Mouse (Mus musculus) bone marrow, adult 2 months (tissue): ENCODE results near the gene Tcta.

Source experiments
- CTCF ChIP-seq: fragments of 200-500 bp; IDR thresholded peaks from 2 replicates; pipeline ENCODE4 v1.5.1; 2011; ENCODE audit warnings: low read length, control low read depth; ENCODE audit not compliant: control insufficient read depth, insufficient read depth
- POLR2A ChIP-seq: fragments of 200-500 bp; IDR thresholded peaks from 2 replicates; pipeline ENCODE4 v1.6.1; 2011; ENCODE audit warnings: low read depth, mild to moderate bottlenecking, control low read depth, low read length, borderline replicate concordance; ENCODE audit not compliant: control insufficient read depth

DNA sequence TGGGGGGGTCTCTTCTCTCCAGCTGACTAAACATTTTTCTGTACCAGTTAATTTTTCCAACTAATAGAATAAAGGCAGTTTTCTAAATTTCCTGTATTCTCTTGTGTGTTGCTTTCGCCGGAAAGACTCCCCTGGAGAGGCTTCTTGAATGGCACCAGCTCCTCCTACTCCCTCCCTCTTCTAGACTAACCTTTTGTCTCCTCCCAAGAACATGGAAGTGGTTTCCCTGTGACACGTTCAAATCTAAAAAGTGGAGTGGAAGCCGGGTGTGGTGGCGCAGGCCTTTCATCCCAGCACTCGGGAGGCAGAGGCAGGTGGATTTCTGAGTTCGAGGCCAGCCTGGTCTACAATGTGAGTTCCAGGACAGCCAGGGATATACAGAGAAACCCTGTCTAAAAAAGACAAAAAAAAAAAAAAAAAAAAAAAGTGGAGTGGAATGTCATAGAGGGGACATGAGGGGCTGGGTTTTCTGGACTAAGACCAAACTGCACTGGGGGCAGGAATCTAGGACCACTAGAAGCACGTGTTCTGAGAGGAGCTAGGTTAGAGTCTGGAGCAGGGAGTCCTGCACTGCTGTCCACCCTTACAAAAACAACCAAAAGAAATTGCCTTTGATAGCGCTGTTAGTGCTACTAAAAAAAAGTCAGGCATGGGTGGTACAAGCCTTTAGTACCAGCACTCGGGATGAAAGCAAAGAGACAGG, 32.0 kb upstream of the Tcta start:
- TF ChIP-seq POLR2A (no peak), CTCF (no peak)
